Mouse (Mus musculus): ENCODE measurements around the gene Azin2.

DNA sequence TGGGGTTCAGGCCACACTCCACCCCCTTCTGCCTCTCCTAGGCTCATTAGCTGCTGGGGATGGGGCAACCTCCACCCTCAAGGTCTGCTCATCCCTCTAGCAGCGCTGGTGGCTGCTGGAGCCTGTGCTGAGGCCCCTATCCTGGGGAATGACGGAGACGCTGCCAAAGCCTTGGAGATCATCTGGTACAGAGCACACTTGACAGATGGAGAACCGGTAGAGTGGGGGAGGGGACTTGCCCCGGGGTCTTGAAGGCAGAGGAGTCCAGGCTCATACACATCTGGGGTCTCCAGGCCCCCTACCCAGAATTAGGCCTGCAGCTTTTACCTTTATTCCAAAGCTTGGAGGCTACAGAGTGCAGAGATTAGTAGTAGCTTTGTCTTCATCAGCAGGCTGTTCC, 75.7 kb downstream of the Azin2 start:
- no peak for TF ChIP-seq TBP (IDR thresholded peaks at IDR 0.05; ENCODE audit: low read depth, low read length)
- no peak for TF ChIP-seq CTCF (IDR thresholded peaks at IDR 0.05 in 2 of 3, conservative IDR thresholded peaks at IDR 0.05 in 1 of 3; ENCODE audit: control insufficient read depth in 1 of 3, insufficient read depth in 1 of 3, low read depth in 2 of 3, low read length in 3 of 3, poor library complexity in 1 of 3, severe bottlenecking in 1 of 3)
- no peak for TF ChIP-seq TAL1 (IDR thresholded peaks at IDR 0.05; ENCODE audit: low read length)
- no peak for TF ChIP-seq GATA1 (IDR thresholded peaks at IDR 0.05; ENCODE audit: low read depth, low read length)

All from MEL (cell line).